Mouse (Mus musculus) layer of hippocampus, adult 9-11 months (tissue): Measurements from ENCODE around the gene Bhmt.

Source experiments
- DNase-seq: peaks from one replicate; pipeline ENCODE4 v3.0.0; 2022

Bhmt gene

DNA sequence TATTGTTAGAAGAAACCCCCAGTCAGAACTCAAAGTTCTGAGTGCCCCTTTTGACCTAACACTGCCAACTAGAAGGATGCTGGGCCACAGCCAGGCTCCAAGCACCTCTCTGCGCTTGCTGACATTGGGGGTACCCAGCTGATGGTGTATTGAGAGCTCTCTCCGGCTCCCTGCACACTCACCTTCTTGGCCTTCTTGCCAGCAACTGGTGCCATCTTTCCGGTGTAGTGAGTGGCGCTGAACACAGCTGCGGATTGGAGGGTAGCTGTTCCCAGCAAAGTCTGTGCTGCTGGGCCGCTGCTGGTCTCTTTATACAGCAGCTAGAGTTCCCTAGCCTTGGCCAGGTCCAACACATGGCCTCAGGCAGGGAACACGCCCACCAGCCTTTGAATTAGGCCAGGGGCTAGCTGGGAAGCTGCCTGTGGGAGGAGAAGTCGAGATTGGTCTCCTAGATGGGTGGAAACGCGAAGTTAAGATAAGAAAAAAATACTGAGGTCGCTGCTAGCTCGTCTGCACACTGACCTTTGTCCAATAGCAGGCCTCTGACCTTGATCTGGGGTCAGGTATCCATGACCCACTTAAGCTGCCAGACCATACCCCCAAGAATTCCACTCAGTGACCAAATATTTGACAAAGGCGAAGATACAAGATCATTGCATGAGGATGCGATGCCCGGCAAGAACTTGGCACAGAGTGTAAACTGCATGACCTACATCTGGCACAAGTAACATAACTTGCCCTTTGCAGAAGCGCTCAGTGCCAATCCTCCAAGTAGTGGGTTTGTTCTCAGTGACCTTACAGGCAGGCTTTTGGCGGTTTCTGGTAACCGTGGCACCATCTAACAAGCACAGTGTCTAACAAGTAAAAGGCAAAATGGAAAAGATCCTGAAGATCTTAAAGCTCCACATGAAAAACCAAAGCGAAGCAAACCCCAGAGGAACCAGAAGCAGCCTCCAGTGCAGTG lies at the start of gene Bhmt:
Gene Bhmt, minus strand, starts transcription at position 680 of the 964 bp plus-strand sequence.
- no peak for DNase-seq

DNA sequence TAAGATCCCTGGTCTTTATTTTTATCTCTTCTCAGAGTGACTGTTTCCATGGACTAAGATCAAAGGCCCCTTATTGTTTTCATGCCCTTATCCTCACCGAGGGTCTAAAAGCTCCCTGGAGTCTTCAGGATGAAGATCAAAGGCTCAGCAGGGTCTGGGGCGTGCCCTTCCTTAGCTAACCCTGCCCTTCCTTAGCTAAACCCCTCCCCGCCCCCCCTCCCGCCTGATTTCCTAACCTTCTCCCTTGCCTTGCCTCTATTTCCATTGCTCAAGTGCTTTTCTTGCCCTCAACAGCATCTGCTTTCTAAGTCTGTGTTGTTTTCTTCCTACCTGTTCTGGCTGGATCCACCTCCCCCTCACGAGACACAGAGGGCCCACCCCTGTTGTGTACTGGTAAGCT lies 49.6 kb upstream of the Bhmt start:
- no peak for DNase-seq

DNA sequence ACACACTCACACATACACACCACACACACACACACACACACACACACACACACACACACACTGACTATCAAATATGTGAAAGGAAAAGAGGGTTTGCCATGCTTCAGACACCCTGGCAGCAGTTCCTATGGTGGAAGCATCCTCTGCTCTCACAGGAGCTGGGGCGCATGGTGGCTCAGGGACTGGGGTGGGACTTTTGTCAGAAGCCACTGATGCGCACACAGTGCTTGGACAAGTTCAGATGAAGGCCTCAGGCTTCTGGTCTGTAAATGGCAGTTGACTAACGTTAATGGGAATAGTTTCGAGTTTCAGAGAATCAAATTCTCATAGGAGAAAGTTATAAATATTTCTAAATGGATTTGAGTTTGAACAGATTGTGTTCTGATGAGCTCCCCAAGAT lies 47.5 kb upstream of the Bhmt start:
- no peak for DNase-seq

DNA sequence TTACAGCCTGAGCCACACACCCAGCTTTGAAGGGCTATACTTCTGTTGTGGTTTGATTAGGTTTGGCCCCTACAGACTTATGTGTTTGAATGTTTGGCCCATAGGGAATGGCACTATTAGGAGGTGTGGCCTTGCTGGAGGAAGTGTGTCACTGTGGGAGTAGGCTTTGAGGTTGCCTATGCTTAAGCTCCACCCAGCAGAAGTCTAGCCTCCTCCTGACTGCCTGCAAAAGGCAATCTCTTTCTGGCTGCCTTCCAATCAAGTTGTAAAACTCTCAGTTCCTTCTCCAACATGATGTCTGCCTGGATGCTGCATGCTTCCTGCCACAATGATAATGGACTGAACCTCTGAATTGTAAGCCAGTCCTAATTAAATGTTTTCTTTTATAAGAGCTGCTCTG lies 45.6 kb upstream of the Bhmt start:
- DNase-seq = no peak

DNA sequence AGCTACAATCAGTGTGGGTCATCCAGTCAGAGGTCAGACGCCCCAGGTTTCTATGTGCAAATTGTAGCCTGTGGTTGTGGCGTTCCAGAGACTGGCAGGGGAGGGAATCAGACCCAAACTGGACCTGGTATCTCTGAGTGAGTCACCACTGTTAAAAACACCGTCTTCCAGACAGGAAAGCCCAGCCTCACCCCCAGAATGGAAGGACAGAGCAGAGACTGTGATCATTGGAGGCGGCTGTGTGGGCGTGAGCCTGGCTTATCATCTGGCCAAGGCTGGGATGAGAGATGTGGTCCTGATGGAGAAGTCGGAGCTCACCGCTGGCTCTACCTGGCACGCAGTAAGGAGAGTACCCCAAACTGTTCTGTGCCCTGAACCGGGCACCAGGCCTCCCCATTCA lies 39.1 kb upstream of the Bhmt start:
- no peak for DNase-seq

DNA sequence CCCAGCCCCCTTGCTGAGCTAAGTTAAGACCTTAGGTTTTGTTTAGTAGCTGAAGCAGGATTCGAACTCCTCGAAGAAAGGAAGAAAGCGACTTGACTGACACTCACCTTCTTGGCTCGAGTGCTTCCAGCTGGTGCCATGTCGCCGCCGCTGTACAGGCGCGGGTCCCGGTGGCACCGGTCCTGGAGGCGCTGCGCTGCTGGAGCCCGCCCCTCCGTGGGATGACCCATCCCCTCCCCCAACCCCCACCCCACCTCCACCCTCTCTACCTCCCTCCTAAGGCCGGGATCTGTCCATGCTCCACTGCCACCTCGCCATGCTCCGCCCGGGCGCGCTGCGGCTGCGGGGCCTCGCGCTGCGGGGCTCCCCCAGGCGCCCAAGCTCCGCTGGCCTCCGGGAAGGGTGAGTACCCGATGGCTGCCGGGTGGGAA lies 36.4 kb upstream of the Bhmt start, which contains the start of the genes Bhmt2 and Dmgdh:
Gene Bhmt2, minus strand, starts transcription at position 172 of the 431 bp plus-strand sequence.
Gene Dmgdh, plus strand, starts transcription at position 303 of the 431 bp plus-strand sequence.
- no peak for DNase-seq

DNA sequence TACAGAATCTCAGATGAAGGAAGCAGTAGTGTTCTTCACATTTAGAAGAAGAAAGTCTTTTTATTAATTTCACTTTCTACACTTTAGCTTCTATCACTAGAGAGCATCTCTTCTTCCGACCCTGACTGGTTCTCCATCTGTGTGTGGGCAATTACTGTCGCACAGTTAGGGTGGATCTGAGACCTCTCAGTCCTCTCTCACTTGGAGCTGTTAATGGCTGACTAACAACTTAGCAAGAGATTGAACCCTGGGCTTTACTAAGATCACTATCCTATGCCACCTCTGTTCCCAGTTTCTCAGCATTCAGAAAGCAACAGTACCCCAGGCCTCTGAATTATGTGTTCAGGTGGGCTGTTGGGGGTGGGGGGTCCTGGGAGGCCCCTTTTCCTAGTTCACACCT lies 35.5 kb upstream of the Bhmt start:
- no peak for DNase-seq

DNA sequence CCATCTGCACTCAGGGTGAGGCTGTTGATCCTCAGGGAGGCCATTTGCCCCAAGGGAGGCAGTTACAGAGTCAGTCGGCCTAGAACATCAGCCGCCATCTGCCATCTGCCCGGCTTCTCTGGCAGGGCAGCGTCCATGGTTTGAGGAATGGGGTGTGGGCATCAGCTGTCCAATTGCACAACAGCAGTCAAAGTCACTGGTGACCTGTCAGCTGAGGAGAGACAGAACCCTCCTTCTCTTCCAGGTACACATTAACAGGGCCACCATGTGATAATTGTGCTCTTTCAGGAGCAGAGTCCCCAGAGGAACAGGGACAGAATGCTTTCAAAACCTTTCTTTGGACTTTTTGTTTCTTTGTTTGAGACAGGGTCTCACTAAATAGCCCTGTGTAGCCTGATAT lies 34.6 kb upstream of the Bhmt start:
- DNase-seq = no peak

DNA sequence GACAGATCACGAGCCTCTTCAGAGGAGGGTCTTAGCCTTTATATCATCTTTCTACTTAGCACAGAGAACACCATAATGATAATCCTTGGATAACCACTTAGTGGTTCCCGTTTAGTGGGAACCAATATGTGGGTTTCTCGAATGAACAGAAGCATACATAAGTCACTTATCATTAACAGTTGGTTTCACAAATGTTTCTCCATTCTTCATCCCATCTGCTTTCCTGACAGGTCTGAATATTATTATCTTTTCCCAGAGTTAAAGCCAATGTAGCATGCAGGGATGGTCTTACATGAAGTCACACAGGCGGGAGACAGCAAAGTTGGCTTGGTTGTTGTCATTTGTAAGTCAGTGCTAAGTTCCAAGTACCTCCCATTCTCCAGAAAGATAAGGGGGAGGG lies 29.8 kb upstream of the Bhmt start:
- DNase-seq = no peak

DNA sequence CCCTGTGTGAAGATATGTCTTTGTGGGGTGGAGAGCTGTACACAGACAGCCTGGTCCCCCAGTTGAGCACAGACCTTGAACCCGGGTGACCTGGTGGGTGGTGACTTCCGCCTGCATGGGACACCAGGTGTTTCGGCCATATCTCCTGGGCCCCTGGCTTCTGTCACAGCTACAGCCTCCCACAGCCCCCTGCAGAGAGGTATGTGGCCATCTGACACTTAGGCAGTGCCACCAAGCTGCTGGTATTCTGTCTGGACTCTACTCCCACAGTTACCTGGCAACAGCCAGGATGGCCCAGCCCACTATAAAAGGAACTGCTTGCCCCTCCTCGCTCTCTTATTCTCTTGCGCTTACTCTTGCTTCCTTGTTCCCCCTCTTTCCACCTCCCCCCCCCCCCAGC lies 20.2 kb upstream of the Bhmt start:
- no peak for DNase-seq

DNA sequence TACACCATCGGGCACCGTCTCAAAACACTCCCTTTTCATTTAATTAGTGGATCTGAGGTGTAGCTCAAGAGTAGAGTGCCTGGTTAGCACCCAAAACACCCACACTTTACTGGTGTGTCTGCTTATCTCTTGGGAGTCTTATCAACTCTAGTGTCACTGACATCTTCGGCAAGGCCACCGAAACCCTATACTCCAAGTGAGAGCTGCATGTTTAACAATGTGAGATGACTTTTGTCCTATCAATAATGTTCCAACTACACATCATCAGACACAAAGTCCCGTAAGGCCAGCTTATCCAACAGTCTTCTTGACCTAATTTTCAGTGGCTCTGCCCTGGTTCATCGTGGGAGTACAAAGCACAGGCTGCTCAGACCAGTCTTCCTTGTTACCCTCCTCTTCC lies 15.6 kb upstream of the Bhmt start:
- no peak for DNase-seq

DNA sequence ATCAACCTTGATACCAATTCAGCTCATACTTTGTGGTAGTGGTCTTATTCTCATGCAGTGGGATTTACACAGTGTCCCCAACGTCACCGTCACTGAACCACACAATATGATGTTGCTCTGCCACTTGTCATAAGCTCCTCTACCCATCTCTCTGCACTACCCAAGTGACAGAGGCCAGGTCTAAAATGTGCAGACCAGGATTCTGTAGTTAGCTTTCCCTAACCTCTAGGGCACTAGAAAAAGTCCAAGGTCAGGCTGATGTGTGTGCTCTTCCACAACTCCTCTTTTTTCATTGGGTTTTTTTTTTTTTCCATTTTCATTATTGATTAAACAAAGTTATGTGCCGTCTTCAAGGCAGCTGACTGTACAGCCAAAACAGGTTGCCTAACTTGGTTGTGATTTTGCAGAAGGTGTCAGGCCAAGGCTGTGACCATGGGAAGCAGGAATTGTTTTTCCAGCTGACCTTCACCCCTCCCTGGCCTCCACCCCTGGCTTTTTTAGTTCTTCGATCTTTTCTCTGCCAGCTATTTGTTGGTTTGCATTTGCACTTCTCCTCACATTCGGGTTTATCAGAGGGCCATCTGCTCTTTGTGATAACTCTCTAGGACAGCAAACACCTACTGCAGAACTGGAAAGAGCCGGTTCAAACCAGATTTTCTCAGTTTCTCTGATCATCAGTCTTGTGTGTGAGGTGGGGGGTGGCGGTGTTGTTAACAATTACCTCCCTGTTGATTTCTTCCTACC lies 10.8 kb upstream of the Bhmt start:
- no peak for DNase-seq

DNA sequence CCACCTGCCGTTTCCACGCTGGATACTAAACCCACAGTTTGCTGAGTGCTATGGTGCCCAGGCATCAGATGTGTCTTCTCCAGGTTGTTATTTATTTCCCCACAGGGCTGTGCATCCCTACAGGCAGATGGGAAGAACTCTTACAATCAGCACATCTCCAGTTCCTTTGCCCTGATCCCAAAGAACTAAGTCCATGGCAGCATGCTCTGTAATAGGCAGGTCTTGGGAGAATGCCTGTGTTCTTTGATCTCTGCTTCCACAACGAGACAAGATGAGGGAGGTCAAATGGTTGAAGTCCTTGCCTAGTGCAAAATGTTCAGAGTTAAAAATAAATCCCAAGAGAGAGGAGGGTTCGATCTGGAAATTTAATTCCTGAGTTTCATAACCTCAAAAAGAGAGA lies 1.9 kb upstream of the Bhmt start:
- DNase-seq = no peak

DNA sequence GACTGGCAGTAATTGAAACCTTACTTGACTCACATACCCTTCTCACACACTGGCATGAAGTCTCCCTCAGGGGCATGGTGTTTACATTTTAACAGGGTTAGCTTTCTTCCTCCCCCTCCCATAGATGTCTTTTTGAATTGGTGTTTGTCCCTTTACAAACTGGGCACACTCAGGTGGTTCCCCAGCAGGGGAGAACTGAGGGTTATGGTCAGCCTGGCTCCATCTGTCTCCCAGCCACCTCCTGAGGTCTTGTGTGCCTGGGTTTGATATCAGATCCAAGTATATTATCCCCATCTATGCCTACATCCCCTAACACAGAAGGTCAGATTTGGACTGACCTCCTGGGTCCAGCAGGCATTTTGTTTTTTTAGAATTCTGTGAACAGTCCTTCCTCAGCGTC lies 1.2 kb downstream of the Bhmt start:
- no peak for DNase-seq

DNA sequence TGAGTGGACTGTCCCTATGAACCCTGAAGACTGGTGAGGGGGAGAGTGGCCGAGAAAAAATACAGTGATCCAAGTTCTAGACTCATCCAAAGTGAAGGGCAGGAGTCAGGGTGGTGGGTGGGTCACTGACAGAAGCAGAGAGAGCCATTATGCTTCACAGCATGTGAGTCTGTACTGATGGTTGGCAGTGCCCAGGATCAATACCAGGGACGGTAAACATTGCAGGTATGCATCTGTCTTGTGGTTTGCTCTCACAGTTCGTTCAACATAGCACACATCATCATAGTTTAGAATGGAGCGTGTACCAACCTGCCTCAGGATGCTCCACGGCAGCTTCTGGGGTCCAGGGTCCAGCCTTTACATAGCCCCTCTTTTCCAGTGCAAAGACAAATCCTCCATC lies 4.8 kb downstream of the Bhmt start:
- no peak for DNase-seq

DNA sequence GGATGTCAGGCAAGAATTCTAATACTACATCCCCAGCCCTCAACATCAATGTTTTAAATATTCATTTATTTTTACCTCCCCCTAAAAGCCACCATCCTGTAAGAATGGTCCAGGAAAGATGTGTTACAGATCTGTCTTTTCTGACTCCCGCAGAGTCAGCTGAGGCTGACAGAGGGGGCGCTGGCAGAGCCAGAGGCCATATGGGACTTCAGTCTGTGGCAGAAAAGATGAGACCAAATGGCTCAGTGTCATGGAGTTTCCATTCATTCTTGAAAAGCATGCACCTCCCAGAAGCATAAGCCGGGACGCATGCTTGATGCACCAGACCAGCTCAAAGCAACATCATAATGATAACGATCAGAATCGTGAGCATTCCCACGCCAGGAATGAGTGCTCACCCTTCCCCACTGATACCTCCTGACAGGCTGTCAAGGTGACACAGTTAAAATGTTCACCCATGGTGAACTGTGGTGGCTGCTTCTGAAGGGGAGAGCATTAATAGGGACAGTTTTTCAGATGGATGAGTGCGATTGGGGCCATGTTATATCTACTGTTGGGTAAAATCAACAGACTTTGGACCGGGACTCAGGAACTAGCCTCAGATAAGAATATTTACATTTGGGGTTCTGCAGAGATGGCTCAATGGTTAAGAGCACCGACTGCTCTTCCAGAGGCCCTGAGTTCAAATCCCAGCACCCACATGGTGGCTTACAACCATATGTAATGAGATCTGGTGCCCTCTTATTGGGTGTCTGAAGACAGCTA lies 6.6 kb downstream of the Bhmt start:
- peak; percentile 19 for DNase-seq

DNA sequence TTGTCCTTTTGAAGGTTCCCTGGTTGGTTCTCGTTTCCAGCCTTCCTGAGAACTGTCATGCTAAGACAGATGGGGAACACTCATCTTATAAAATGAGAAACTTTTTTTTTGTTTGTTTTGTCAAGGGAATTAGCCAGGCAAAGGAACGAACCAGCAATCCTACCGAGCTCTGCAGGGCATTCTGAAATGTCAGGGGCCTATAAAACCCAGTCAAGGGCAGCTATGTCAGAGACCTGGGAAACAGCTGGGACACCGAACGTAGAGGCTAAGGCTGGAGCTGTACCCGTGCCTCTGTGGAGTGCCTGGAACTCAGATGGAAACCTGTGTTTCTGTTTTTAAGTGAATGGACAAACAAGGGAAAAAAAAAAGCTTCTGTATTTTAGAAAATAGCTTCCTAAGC lies 8.9 kb downstream of the Bhmt start:
- no peak for DNase-seq

DNA sequence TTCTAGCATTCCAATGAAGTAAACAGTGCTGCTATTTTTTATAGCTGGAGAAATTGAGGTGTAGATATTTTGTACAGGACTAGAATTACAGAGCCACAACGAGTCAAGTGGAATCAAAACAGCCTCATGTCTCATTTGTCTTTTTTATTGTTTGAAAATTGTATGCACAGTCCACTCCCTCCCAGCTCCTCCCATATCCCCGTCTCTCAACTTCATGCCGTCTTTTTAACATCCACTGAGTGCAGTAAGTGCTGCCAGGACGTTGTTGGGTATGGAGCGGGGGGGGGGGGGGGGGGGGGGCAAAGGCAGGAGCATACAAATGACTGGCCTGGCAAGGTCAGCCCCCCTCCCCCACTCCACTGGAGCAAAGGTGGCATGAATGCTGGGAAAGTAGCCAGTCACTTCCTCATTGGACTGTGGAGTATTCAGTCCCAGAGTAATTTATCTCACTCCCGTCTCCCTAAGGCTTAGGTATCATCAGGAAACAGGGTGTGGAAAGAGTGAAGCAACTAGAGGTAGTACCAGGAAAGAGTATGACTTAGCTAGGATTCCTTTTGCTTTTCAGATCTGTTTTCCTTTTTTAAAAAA lies 23.3 kb downstream of the Bhmt start:
- DNase-seq = no peak

DNA sequence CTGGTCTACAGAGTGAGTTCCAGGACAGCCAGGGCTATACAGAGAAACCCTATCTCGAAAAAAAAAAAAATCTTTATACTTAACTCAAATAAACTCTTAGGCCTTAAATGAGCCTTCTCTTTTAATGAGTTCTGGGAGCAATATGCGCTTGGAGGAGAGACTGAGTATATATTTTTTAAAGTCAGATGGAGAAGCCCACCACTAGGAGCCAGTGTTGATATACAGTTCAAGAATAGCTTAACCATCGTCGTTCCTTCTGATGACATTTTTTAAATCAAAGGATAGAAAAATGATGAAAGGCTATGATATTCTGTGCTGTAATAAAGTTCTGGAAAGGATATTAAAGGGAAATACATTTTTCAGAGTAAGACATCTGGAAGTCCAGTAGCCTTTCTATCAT lies 24.0 kb downstream of the Bhmt start:
- no peak for DNase-seq

DNA sequence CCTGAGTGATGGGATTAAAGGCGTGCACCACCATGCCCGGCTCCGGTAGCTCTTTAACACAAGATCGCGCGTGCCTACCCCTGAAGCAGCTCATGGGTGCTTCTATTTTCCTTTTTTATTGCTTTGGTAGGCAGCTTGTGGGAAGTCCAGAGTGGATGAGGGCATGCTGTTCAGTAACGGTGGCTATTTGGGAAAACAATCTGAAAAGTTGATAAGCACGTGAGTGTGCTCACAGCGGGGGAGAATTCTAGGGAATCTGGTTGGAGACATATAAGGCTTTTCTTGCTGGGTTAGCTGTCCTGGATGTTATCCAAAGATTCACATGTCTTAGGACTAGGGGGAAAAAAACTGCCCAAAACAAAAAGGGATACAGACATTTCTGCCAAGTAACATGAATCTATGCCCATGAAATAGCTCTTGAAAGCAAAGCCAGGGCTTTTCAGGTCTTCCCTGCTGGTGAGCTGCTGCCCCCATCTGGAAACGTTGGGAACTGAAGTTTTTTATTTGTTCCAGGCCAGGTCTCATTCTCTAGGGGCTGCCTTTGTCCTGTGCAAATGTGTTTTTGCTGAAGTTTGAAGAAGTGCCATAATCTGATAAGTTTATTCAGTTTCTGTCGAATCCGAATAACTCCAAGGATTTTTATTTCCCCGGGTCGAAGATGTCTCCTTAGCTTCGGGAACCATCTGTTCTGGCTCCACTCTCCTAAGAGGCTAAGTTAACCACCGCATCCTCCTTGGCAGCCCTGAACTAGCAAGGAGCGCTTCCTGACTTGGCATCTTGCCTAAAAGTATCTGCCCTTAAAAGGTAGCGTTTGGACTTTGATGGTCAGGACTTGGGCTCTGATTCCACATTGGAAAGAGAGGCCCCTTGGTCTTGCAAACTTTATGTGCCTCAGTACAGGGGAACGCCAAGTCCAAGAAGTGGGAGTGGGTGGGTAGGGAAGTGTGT lies 24.8 kb downstream of the Bhmt start:
- peak; percentile 57 for DNase-seq

DNA sequence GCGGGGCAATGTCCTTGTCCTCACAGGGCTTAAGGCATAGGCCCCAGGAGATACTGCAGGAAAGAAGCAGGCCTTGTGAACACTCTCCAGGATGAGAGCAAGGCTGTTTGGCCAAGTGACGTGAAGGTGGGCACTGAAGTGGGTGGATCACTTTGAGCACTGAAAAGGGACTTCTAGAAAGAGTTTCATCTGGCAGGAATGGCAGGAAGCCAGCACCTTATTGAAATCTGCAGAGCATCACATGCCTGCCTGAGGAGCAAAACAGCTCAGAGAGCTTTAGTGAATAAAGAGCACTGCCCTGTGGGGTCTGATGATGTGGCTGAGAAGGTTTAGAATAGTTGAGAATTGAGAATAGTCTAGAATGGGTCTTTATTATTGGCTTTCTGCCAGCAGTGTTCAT lies 29.3 kb downstream of the Bhmt start:
- no peak for DNase-seq

DNA sequence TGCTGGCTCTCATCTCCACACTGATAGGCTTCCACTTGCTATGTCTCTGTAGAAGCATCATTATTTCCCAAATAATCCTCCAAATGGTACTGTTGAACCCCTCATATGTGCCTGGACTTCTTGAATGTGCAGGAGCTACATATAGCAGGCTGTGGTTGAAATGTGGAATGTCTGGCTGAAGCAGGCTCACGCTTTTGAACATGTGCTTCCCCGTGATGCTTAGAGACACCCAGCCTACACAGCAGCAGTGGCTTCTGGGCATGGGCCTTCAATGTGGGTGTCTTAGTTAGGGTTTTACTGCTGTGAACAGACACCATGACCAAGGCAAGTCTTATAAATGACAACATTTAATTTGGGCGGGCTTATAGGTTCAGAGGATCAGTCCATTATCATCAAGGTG lies 30.1 kb downstream of the Bhmt start:
- peak; percentile 28 for DNase-seq
